Mouse (Mus musculus) C2C12 (cell line): ENCODE results near the gene Krt82.

Experiments
- CEBPB ChIP-seq: IDR thresholded peaks from one replicate; pipeline ENCODE4 v1.6.1; 2011; ENCODE audit warnings: low read depth, mild to moderate bottlenecking, control low read depth, moderate library complexity
- CTCF ChIP-seq: IDR thresholded peaks from one replicate; pipeline ENCODE4 v1.5.1; 2011; ENCODE audit not compliant: control insufficient read depth, insufficient read depth, insufficient read length
- FOSL1 ChIP-seq: IDR thresholded peaks from one replicate; pipeline ENCODE4 v1.8.0; 2011; ENCODE audit warnings: mild to moderate bottlenecking, low read length; ENCODE audit not compliant: poor library complexity, insufficient read depth, severe bottlenecking
- MAX ChIP-seq: IDR thresholded peaks from one replicate; pipeline ENCODE4 v1.6.1; 2011; ENCODE audit warnings: mild to moderate bottlenecking, control low read depth
- MYOD1 ChIP-seq: IDR thresholded peaks from one replicate; pipeline ENCODE4 v1.6.1; 2011; ENCODE audit warnings: low read depth; ENCODE audit not compliant: control insufficient read depth, insufficient read length
- MYOG ChIP-seq: IDR thresholded peaks from one replicate; pipeline ENCODE4 v1.6.1; 2011; ENCODE audit not compliant: control insufficient read depth, insufficient read length; ENCODE audit errors: extremely low read depth
- USF1 ChIP-seq: IDR thresholded peaks from one replicate; pipeline ENCODE4 v1.6.1; 2011; ENCODE audit warnings: low read depth, mild to moderate bottlenecking, control low read depth, moderate library complexity

GRCm38 (mm10) chr15:101542543-101542942 is 7.9 kb downstream of the Krt82 start:
- TF ChIP-seq USF1 (no peak), CTCF (no peak), MAX (no peak), MYOG (no peak), CEBPB (no peak), MYOD1 (no peak), FOSL1 (no peak)
